Mouse (Mus musculus) CD4-positive, CD25-positive, alpha-beta regulatory T cell, adult 4 months (primary cell): ENCODE measurements around the gene Zfp646. TPM values are rescaled to one million over a fixed set of nuclear protein-coding genes. Genes with fewer than 3 reads are reported as not detected.
A peak's percentile ranks its signal among the peaks of the same experiment; 100 is the strongest.
"Not testable (repeated sequence)": the region's sequence is repeated elsewhere in the genome, so short reads cannot be mapped to it uniquely, and the experiment has no call there.

Source experiments
- ATAC-seq: one replicate; pipeline ENCODE4 v1.8.0; 2017
- polyA plus RNA-seq, 2 experiments: library from polyadenylated mRNA; unstranded; fragments of 100-300 nt; shearing (Covaris generic); gene quantifications; one replicate each; pipeline ENCODE4 v1.2.1; 2017

Gene Zfp646
- polyA plus RNA-seq, 2 experiments from 2014 or later, result 25.1 to 29.0 TPM

DNA sequence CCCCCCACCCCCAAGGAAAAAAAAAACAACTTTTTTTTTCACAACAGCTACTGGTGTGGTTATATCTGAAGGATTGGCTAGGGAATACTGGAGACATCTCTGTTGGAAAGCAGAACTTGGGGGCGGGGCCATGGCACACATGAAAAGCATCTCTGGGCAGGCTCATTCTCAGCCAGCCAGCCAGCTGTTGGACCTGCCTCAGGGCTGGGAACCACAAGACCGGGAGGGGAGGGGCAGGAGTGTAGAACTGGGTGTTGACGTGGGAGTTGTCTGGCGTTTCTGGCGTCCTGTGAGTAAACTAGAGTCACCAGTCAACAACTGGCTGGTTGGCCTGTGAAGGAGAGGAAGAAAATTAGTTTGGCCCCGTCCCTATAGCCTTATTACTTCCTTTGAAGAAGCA lies 9.9 kb downstream of the Zfp646 start:
- no peak for ATAC-seq

- ATAC-seq, result no peak
These were observed 10.5 kb downstream of the Zfp646 start for GRCm38 (mm10) chr7:127886551-127886950.

- no peak for ATAC-seq
These were observed 11.2 kb downstream of the Zfp646 start for GRCm38 (mm10) chr7:127887191-127887590.

GRCm38 (mm10) chr7:127887781-127888180 lies 11.8 kb downstream of the Zfp646 start:
- ATAC-seq, result no peak

DNA sequence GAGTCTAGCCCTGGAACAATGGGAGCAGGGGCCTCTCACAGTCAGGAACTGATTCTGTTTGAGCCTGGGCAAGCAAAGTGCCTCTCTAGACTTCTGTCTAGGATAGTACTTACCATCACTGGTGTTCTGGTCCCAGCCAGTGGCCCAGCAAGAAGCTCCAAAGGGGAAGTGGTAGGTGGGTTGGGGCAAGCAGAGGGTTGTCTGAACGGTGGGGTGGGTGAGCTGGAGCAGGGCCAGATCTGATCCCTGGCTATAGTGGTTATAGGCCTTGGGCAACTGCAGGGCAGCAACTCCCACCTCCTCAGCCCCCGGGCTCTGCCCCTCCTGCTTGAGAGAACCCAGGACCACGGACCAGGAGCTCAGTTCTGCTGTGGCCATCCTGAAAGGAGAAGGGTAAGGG lies 12.8 kb downstream of the Zfp646 start:
- no peak for ATAC-seq

GRCm38 (mm10) chr7:127890798-127891197 lies 14.8 kb downstream of the Zfp646 start, which contains the start of gene Prss53:
Prss53 (minus strand) TSS chr7:127890970.
- ATAC-seq, result no peak

GRCm38 (mm10) chr7:127894480-127894879 lies 18.5 kb downstream of the Zfp646 start:
- no peak for ATAC-seq

GRCm38 (mm10) chr7:127895442-127895841 lies 19.4 kb downstream of the Zfp646 start, which contains the start of the genes Gm21974 and Vkorc1:
Gm21974 (minus strand) TSS chr7:127895454.
Vkorc1 (minus strand) TSS chr7:127895617.
- ATAC-seq, result peak; percentile 95

GRCm38 (mm10) chr7:127895891-127896290 lies 19.9 kb downstream of the Zfp646 start:
- not testable (repeated sequence) for ATAC-seq

- ATAC-seq, result no peak
These were observed 20.4 kb downstream of the Zfp646 start for GRCm38 (mm10) chr7:127896384-127896783.

GRCm38 (mm10) chr7:127897542-127897941 lies 21.5 kb downstream of the Zfp646 start:
- ATAC-seq, result no peak

DNA sequence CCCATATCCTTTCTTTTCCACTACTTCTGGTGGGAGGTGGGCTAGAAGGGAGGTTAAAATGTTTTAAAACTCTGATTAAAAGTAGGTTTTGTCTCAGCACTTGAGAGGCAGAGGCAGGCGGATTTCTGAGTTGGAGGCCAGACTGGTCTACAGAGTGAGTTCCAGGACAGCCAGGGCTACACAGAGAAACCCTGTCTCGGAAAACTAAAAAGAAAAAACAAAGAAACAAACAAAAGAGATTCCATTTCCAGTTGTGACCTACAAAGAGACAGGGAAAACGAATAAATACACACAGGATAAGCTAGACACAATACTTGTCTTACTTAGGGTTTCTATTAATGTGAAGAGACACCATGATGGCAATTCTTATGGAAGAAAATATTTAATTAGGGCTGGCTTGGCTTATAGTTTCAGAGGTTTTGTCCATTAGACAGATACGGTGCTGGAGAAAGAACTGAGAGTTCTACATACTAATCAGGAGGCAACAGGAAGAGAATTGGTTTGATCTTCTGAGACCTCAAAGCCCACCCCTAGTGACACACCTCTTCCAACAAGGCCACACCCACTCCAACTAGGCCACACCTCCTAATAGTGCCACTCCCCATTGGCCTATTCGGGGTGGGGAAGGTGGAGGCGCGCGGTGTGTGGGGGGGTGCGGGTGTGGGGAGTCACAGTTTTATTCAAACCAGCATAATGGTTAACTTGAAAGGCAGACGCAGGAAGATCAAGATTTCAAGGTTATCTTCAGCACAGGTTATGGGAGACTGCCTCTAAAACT lies 22.3 kb downstream of the Zfp646 start:
- no peak for ATAC-seq

GRCm38 (mm10) chr7:127899997-127900396 lies 24.0 kb downstream of the Zfp646 start:
- ATAC-seq, result no peak

GRCm38 (mm10) chr7:127901772-127902171 lies 25.8 kb downstream of the Zfp646 start:
- ATAC-seq, result no peak

- peak; percentile 97 for ATAC-seq
These were observed 28.2 kb downstream of the Zfp646 start, which contains the start of gene Bckdk for GRCm38 (mm10) chr7:127903971-127904796. Bckdk (plus strand) TSS chr7:127904082.

DNA sequence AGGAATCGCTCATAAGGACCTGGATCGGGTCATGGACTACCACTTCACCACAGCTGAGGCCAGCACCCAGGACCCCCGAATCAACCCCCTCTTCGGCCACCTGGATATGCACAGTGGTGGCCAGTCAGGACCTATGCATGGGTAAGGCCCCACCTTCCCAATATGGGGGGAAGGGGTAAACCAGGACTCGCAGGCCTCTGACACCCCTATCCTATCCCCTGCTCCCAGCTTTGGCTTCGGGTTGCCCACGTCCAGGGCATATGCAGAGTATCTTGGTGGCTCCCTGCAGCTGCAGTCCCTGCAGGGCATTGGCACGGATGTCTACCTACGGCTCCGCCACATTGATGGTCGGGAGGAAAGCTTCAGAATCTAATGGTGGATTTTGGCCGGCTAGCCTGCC lies 31.9 kb downstream of the Zfp646 start:
- no peak for ATAC-seq

- no peak for ATAC-seq
These were observed 32.6 kb downstream of the Zfp646 start for GRCm38 (mm10) chr7:127908656-127909055.

- ATAC-seq, result peak; percentile 100
These were observed 36.3 kb downstream of the Zfp646 start, which contains the start of gene Kat8 for GRCm38 (mm10) chr7:127912190-127912871. Kat8 (plus strand) TSS chr7:127912516.

- ATAC-seq, result no peak
These were observed 36.9 kb downstream of the Zfp646 start for GRCm38 (mm10) chr7:127912938-127913337.

DNA sequence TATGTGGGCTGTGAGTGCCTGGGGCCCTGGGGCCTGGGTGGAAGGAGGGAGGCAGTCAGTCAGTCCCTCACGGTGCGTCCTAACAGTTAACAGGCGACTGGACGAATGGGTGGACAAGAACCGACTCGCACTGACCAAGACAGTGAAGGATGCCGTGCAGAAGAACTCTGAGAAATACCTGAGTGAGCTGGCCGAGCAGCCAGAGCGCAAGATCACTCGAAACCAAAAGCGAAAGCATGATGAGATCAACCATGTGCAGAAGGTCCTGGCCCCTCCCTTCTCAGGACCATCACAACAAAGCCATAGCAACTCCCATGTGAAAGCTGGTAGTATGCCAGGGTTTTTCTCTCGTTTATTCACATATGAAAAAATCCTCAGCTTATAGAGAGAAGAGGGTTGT lies 39.3 kb downstream of the Zfp646 start:
- no peak for ATAC-seq

GRCm38 (mm10) chr7:127918203-127918602 lies 42.2 kb downstream of the Zfp646 start:
- ATAC-seq, result no peak

GRCm38 (mm10) chr7:127919290-127919689 lies 43.3 kb downstream of the Zfp646 start:
- no peak for ATAC-seq

DNA sequence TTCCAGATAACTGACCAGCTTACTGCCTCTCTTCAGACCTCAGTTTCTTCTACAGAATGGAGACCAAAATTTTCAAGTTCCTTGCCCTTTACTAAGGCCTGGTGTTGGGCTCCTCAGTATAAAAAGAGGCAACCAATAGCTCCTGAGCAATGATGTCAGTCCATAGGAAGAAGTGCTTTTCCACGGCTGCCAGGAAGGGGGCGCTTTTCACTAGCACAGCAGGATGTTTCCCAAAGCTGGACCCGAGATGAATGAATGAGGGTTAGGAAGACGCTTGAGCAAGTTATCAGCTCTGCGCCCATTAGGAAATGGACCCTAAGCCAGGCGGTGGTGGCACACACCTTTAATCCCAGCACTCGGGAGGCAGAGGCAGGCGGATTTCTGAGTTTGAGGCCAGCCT lies 45.5 kb downstream of the Zfp646 start:
- ATAC-seq, result no peak
